Mouse (Mus musculus) hindbrain, embryonic 12.5 days (tissue): Measurements from ENCODE around the gene Tnfrsf1b. TPM values are rescaled to one million over a fixed set of nuclear protein-coding genes. Genes with fewer than 3 reads are reported as not detected.

Experiments
- ATAC-seq: fragments of 200-750 bp; cut with Nextera tagmentation; 2 replicates; pipeline ENCODE4 v1.8.0; 2017; ENCODE audit warnings: moderate TSS enrichment; ENCODE audit not compliant: low FRiP score
- H3K27ac ChIP-seq: fragments of 300-500 bp; sonication (generic); 2 replicates; pipeline ENCODE4 v1.5.1; 2016; ENCODE audit warnings: mild to moderate bottlenecking
- H3K27me3 ChIP-seq: fragments of 300-500 bp; sonication (generic); 2 replicates; pipeline ENCODE4 v1.6.1; 2016; ENCODE audit warnings: mild to moderate bottlenecking
- H3K36me3 ChIP-seq: fragments of 300-500 bp; sonication (generic); 2 replicates; pipeline ENCODE4 v1.6.1; 2016; ENCODE audit warnings: mild to moderate bottlenecking
- H3K4me1 ChIP-seq: fragments of 300-500 bp; sonication (generic); 2 replicates; pipeline ENCODE4 v1.6.1; 2016
- H3K4me2 ChIP-seq: fragments of 300-500 bp; sonication (generic); replicated peaks from 2 replicates; pipeline ENCODE4 v1.6.1; 2016; ENCODE audit warnings: mild to moderate bottlenecking
- H3K4me3 ChIP-seq: fragments of 300-500 bp; sonication (generic); 2 replicates; pipeline ENCODE4 v1.5.1; 2016; ENCODE audit warnings: mild to moderate bottlenecking
- H3K9ac ChIP-seq: fragments of 300-500 bp; sonication (generic); 2 replicates; pipeline ENCODE4 v1.6.1; 2016; ENCODE audit warnings: mild to moderate bottlenecking, moderate library complexity
- H3K9me3 ChIP-seq: fragments of 300-500 bp; sonication (generic); replicated peaks from 2 replicates; pipeline ENCODE4 v1.6.1; 2016; ENCODE audit warnings: mild to moderate bottlenecking
- WGBS: fragments of 180-500 bp; shearing (Covaris S2); methylation state at CpG from one replicate; pipeline ENCODE4 v1.1.7; 2016; 5-methylcytosine and 5-hydroxymethylcytosine counted together
- polyA plus RNA-seq: library from polyadenylated mRNA; unstranded; fragments of >200 nt; fragmentation: Nextera tagmentation; extraction: Ambion mirVana; gene quantifications from 2 replicates; pipeline ENCODE4 v1.2.1, GENCODE M21; 2016

Gene Tnfrsf1b
- polyA plus RNA-seq, 1 experiment from 2014 or later: 2.6 TPM

GRCm38 (mm10) chr4:145229524-145230163, 17.0 kb downstream of the Tnfrsf1b start:
- H3K9me3 ChIP-seq: no peaks in the 10 kb centered on the region
- H3K4me1 ChIP-seq: no peaks in the 10 kb centered on the region
- no peak overlapping the region for H3K4me3 ChIP-seq
- H3K27me3 ChIP-seq: no peaks in the 10 kb centered on the region
- no peak overlapping the region for H3K27ac ChIP-seq
- ATAC-seq: no peak
- no peak overlapping the region for H3K4me2 ChIP-seq
- H3K9ac ChIP-seq: no peak overlapping the region
- WGBS: 87% methylated on average over 5 of the region's 5 CpGs
- H3K36me3 ChIP-seq: no peaks in the 10 kb centered on the region

- no peak overlapping the region for H3K27ac ChIP-seq
- 86% methylated on average over 6 of the region's 6 CpGs for WGBS
Measured at GRCm38 (mm10) chr4:145229051-145229450, 17.6 kb downstream of the Tnfrsf1b start.

GRCm38 (mm10) chr4:145224613-145225012, 22.1 kb downstream of the Tnfrsf1b start:
- Histone ChIP-seq H3K4me3 (no peak overlapping the region), H3K4me1 (no peaks in the 10 kb centered on the region), H3K36me3 (no peaks in the 10 kb centered on the region), H3K27ac (no peak overlapping the region), H3K4me2 (no peak overlapping the region), H3K9ac (no peak overlapping the region), H3K9me3 (no peaks in the 10 kb centered on the region), H3K27me3 (no peaks in the 10 kb centered on the region)
- no peak for ATAC-seq
- 84% methylated on average over 4 of the region's 4 CpGs for WGBS

More at GRCm38 (mm10) chr4:145229051-145229450, 17.6 kb downstream of the Tnfrsf1b start:
- Histone ChIP-seq H3K36me3 (no peaks in the 10 kb centered on the region), H3K9me3 (no peaks in the 10 kb centered on the region), H3K4me1 (no peaks in the 10 kb centered on the region), H3K4me2 (no peak overlapping the region), H3K27me3 (no peaks in the 10 kb centered on the region), H3K9ac (no peak overlapping the region), H3K4me3 (no peak overlapping the region)
- ATAC-seq: no peak

- no peaks in the 10 kb centered on the region for H3K36me3 ChIP-seq
- no peak overlapping the region for H3K27ac ChIP-seq
- no peak overlapping the region for H3K9ac ChIP-seq
- no peaks in the 10 kb centered on the region for H3K4me1 ChIP-seq
- H3K4me2 ChIP-seq: no peak overlapping the region
- no peaks in the 10 kb centered on the region for H3K9me3 ChIP-seq
- ATAC-seq: no peak
- H3K27me3 ChIP-seq: no peaks in the 10 kb centered on the region
- 84% methylated on average over 8 of the region's 8 CpGs for WGBS
- H3K4me3 ChIP-seq: no peak overlapping the region
Measured at GRCm38 (mm10) chr4:145222064-145222463, 24.6 kb downstream of the Tnfrsf1b start.

GRCm38 (mm10) chr4:145221379-145221778, 25.3 kb downstream of the Tnfrsf1b start:
- no peak overlapping the region for H3K9ac ChIP-seq
- no peaks in the 10 kb centered on the region for H3K36me3 ChIP-seq
- no peak overlapping the region for H3K4me2 ChIP-seq
- no peak overlapping the region for H3K27ac ChIP-seq
- H3K9me3 ChIP-seq: no peaks in the 10 kb centered on the region
- ATAC-seq: no peak
- 57% methylated on average over 2 of the region's 2 CpGs for WGBS
- H3K4me3 ChIP-seq: no peak overlapping the region
- no peaks in the 10 kb centered on the region for H3K4me1 ChIP-seq
- no peaks in the 10 kb centered on the region for H3K27me3 ChIP-seq

DNA sequence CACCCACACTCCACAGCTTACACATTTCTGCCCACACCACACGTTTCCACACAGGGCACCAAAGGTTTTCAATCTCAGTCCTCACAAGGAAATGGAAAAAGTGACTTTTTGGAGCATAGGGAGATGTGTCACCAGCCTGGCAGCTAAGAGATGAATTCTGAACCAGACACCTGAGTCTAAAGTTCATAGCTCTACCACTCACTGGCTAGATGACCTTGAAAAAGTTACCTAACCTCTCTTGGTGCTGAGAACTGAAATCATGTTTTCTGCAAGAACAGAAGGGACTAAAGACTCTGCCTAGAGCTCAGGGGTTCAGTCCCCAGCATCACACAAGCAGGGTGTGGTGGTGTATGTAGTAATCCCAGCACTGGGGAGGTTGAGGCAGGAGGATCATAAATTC, 26.7 kb downstream of the Tnfrsf1b start:
- no peaks in the 10 kb centered on the region for H3K27me3 ChIP-seq
- H3K9me3 ChIP-seq: no peaks in the 10 kb centered on the region
- peaks cover 2% of the 10 kb centered on the region; the same call in 1 of the 2 replicates for H3K4me1 ChIP-seq
- H3K4me2 ChIP-seq: no peak overlapping the region
- H3K36me3 ChIP-seq: no peaks in the 10 kb centered on the region
- no peak overlapping the region for H3K4me3 ChIP-seq
- no peak for ATAC-seq
- WGBS: 72% methylated on average over 1 of the region's 1 CpGs
- H3K9ac ChIP-seq: no peak overlapping the region
- no peak overlapping the region for H3K27ac ChIP-seq

GRCm38 (mm10) chr4:145219240-145219985, 27.3 kb downstream of the Tnfrsf1b start:
- Histone ChIP-seq H3K9me3 (no peaks in the 10 kb centered on the region), H3K4me2 (no peak overlapping the region), H3K4me1 (peaks cover 5% of the 10 kb centered on the region), H3K27me3 (no peaks in the 10 kb centered on the region), H3K4me3 (no peak overlapping the region), H3K27ac (no peak overlapping the region), H3K36me3 (no peaks in the 10 kb centered on the region), H3K9ac (no peak overlapping the region)
- ATAC-seq: no peak
- WGBS: 65% methylated on average over 15 of the region's 15 CpGs

DNA sequence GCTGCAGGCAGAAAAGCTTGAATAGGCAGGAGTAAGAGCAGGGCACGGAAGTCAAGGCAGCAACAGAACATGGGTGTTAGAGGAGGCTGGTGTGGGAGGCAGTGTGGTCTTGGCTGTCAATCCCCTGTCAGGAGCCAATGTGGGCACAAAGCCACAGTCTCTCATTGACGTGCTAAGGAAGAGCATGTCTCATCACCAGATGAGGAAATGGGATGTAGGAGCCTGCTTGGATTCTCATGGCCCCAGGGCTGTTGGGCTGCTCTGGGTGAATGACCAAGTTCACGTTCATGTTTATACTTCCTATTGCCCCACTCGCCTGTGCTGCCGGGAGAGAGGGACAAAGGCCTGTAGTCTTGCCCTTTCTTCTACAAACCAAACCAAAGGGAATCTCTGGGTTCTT, 28.8 kb downstream of the Tnfrsf1b start:
- peaks cover 7% of the 10 kb centered on the region for H3K4me1 ChIP-seq
- H3K36me3 ChIP-seq: no peaks in the 10 kb centered on the region
- no peak overlapping the region for H3K9ac ChIP-seq
- WGBS: 72% methylated on average over 5 of the region's 5 CpGs
- no peaks in the 10 kb centered on the region for H3K9me3 ChIP-seq
- ATAC-seq: no peak
- H3K27me3 ChIP-seq: no peaks in the 10 kb centered on the region
- H3K4me2 ChIP-seq: no peak overlapping the region
- no peak overlapping the region for H3K27ac ChIP-seq
- H3K4me3 ChIP-seq: no peak overlapping the region

DNA sequence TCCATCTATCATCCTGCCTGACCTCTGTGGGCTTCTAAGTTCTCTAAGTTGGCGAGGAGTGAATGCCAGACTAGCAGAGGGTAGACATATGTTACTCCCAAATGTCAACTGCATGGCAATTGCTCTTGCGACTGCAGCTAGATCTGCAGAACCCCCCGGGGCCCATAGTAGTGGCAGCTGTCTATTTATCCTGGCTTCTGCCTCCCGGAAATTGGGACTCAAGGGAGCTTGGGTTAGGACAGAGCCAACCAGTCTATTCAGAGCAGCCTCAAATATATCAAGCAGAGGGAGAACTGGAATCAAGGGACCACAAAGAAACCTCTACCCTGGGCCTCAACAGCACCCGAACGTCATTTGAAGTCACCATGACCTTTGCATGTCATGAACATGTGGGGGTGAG, 29.6 kb downstream of the Tnfrsf1b start:
- no peaks in the 10 kb centered on the region for H3K36me3 ChIP-seq
- WGBS: 68% methylated on average over 6 of the region's 6 CpGs
- no peak for ATAC-seq
- H3K4me2 ChIP-seq: no peak overlapping the region
- H3K9me3 ChIP-seq: no peaks in the 10 kb centered on the region
- H3K27me3 ChIP-seq: no peaks in the 10 kb centered on the region
- H3K4me3 ChIP-seq: no peak overlapping the region
- H3K9ac ChIP-seq: no peak overlapping the region
- H3K4me1 ChIP-seq: peaks cover 7% of the 10 kb centered on the region
- H3K27ac ChIP-seq: no peak overlapping the region

GRCm38 (mm10) chr4:145215396-145215795, 31.3 kb downstream of the Tnfrsf1b start:
- Histone ChIP-seq H3K4me2 (no peak overlapping the region), H3K4me3 (no peak overlapping the region), H3K36me3 (no peaks in the 10 kb centered on the region), H3K27me3 (no peaks in the 10 kb centered on the region), H3K27ac (no peak overlapping the region), H3K4me1 (peaks cover 7% of the 10 kb centered on the region), H3K9me3 (no peaks in the 10 kb centered on the region), H3K9ac (no peak overlapping the region)
- WGBS: 82% methylated on average over 2 of the region's 2 CpGs
- no peak for ATAC-seq

- peak; percentile 37 for ATAC-seq
- 46% methylated on average over 6 of the region's 6 CpGs for whole genome bisulfite sequencing
- H3K27me3 ChIP-seq: no peaks in the 10 kb centered on the region
- no peaks in the 10 kb centered on the region for H3K36me3 ChIP-seq
- H3K9ac ChIP-seq: no peak overlapping the region
- H3K4me1 ChIP-seq: peaks cover 7% of the 10 kb centered on the region
- H3K4me3 ChIP-seq: no peak overlapping the region
- no peaks in the 10 kb centered on the region for H3K9me3 ChIP-seq
- no peak overlapping the region for H3K4me2 ChIP-seq
- no peak overlapping the region for H3K27ac ChIP-seq
Measured at GRCm38 (mm10) chr4:145214786-145215174, 31.9 kb downstream of the Tnfrsf1b start.

GRCm38 (mm10) chr4:145213999-145214785, 32.5 kb downstream of the Tnfrsf1b start:
- no peak overlapping the region for H3K9ac ChIP-seq
- ATAC-seq: peak; percentile 85
- H3K27me3 ChIP-seq: no peaks in the 10 kb centered on the region
- no peaks in the 10 kb centered on the region for H3K9me3 ChIP-seq
- no peak overlapping the region for H3K4me3 ChIP-seq
- no peak overlapping the region for H3K27ac ChIP-seq
- peaks cover 7% of the 10 kb centered on the region for H3K4me1 ChIP-seq
- no peak overlapping the region for H3K4me2 ChIP-seq
- 30% methylated on average over 8 of the region's 8 CpGs for WGBS
- H3K36me3 ChIP-seq: no peaks in the 10 kb centered on the region
